Mouse (Mus musculus): Measurements from ENCODE around the gene Mblac2.

DNA sequence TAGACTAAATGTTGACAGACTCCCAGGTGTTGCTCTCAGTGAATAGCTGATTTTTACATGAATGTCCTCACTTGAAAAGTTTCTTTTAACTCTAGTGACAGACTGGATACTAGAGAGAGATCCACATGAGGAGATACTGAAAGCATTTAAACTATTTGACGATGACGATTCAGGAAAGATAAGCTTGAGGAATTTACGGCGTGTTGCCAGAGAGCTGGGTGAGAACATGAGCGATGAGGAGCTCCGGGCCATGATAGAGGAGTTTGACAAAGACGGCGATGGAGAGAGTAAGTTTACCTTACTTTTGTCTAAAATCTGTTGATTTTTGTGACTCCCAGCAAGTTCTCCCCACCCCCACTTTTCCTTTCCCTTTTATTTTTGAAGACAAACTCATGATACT lies 80.7 kb downstream of the Mblac2 start:
- TF ChIP-seq UBTF (IDR thresholded peaks at IDR 0.05; ENCODE audit: borderline replicate concordance, insufficient read depth, low read depth, low read length) (no peak), ZMIZ1 (IDR thresholded peaks at IDR 0.05; ENCODE audit: low read depth, low read length) (no peak), CTCF (IDR thresholded peaks at IDR 0.05 in 2 of 3, conservative IDR thresholded peaks at IDR 0.05 in 1 of 3; ENCODE audit: control insufficient read depth in 1 of 3, insufficient read depth in 1 of 3, low read depth in 2 of 3, low read length in 3 of 3, poor library complexity in 1 of 3, severe bottlenecking in 1 of 3) (no peak), USF2 (IDR thresholded peaks at IDR 0.05; ENCODE audit: borderline replicate concordance in 1 of 2, insufficient read depth in 1 of 2, low read depth in 1 of 2, low read length in 2 of 2) (no peak), NELFE (IDR thresholded peaks at IDR 0.05; ENCODE audit: low read depth, low read length) (no peak), MYC (IDR thresholded peaks at IDR 0.05; ENCODE audit: low read depth, low read length) (no peak), RCOR1 (IDR thresholded peaks at IDR 0.05; ENCODE audit: low read depth, low read length) (no peak), RAD21 (IDR thresholded peaks at IDR 0.05; ENCODE audit: low read depth, low read length) (no peak), TCF12 (IDR thresholded peaks at IDR 0.05; ENCODE audit: low read depth, low read length) (no peak), CHD2 (IDR thresholded peaks at IDR 0.05; ENCODE audit: low read length) (no peak), POLR2A (IDR thresholded peaks at IDR 0.05; ENCODE audit: control insufficient read depth in 1 of 2, insufficient read depth in 1 of 2, low read depth in 1 of 2, low read length in 2 of 2, poor library complexity in 1 of 2) (no peak), JUND (IDR thresholded peaks at IDR 0.05; ENCODE audit: low read depth, low read length) (no peak)
